Mouse (Mus musculus): ENCODE results near the gene Prex1.

- no peak for TF ChIP-seq GATA1 (IDR thresholded peaks at IDR 0.05; ENCODE audit: low read length)
- no peak for TF ChIP-seq TAL1 (IDR thresholded peaks at IDR 0.05; ENCODE audit: low read length)
Measured at GRCm38 (mm10) chr2:166541112-166541928, 172.3 kb downstream of the Prex1 start.

Data from erythroblast, embryonic 14.5 days (primary cell).